Mouse (Mus musculus) ES-E14 (cell line): ENCODE measurements at regions not wholly inside any gene's neighbourhood (a gene's known extent, or its start where the extent isn't known, plus 50 kb on each side); places are given as distances from the start of the nearest gene placed in this dataset.

Source experiments
- HCFC1 ChIP-seq: IDR thresholded peaks from 2 replicates; pipeline ENCODE4 v1.6.1; 2012; ENCODE audit warnings: low read length, inconsistent platforms, borderline replicate concordance; ENCODE audit not compliant: insufficient read depth
- ZC3H11A ChIP-seq: IDR thresholded peaks from 2 replicates; pipeline ENCODE4 v1.6.1; 2012; ENCODE audit warnings: low read depth, mild to moderate bottlenecking, inconsistent platforms, low read length, borderline replicate concordance
- ZNF384 ChIP-seq: IDR thresholded peaks from 2 replicates; pipeline ENCODE4 v1.6.1; 2012; ENCODE audit warnings: low read depth, low read length, inconsistent platforms

- no peak for TF ChIP-seq ZNF384
- no peak for TF ChIP-seq ZC3H11A
- TF ChIP-seq HCFC1, result no peak
These were observed 261.1 kb downstream of the Agtpbp1 start for GRCm38 (mm10) chr13:59323933-59324332.
